Mouse (Mus musculus): Measurements from ENCODE around the gene Mtfr1l. TPM values are rescaled to one million over a fixed set of nuclear protein-coding genes. Genes with fewer than 3 reads are reported as not detected.

The Mtfr1l gene
- total RNA-seq, 2 experiments from 2014 or later, result 123 to 134 TPM

GRCm38 (mm10) chr4:134558570-134559113 is 23.5 kb upstream of the Mtfr1l start:
- DNase-seq (ENCODE audit: low spot score in 2 of 2), result no peak

GRCm38 (mm10) chr4:134557626-134558249 is 22.6 kb upstream of the Mtfr1l start:
- no peak for DNase-seq (ENCODE audit: low spot score in 2 of 2)

GRCm38 (mm10) chr4:134555956-134556580 is 20.9 kb upstream of the Mtfr1l start:
- DNase-seq (ENCODE audit: low spot score in 2 of 2), result no peak

GRCm38 (mm10) chr4:134553631-134554030 is 18.4 kb upstream of the Mtfr1l start:
- DNase-seq (ENCODE audit: low spot score in 2 of 2), result no peak

- peak; percentile 36 to 39 for DNase-seq (ENCODE audit: low spot score in 2 of 2)
Measured at GRCm38 (mm10) chr4:134551494-134552316, 16.5 kb upstream of the Mtfr1l start, which contains the start of gene Selenon. Selenon (minus strand) TSS chr4:134552166.

GRCm38 (mm10) chr4:134549899-134550298 is 14.7 kb upstream of the Mtfr1l start:
- no peak for DNase-seq (ENCODE audit: low spot score in 2 of 2)

- no peak for DNase-seq (ENCODE audit: low spot score in 2 of 2)
Measured at GRCm38 (mm10) chr4:134548169-134548938, 13.2 kb upstream of the Mtfr1l start.

- no peak for DNase-seq (ENCODE audit: low spot score in 2 of 2)
Measured at GRCm38 (mm10) chr4:134546814-134547705, 11.9 kb upstream of the Mtfr1l start.

GRCm38 (mm10) chr4:134543261-134543660 is 8.1 kb upstream of the Mtfr1l start:
- DNase-seq (ENCODE audit: low spot score in 2 of 2), result peak; percentile 87 to 94

GRCm38 (mm10) chr4:134542726-134543125 is 7.5 kb upstream of the Mtfr1l start:
- no peak for DNase-seq (ENCODE audit: low spot score in 2 of 2)

GRCm38 (mm10) chr4:134538997-134539580 is 3.9 kb upstream of the Mtfr1l start:
- no peak for DNase-seq (ENCODE audit: low spot score in 2 of 2)

GRCm38 (mm10) chr4:134535787-134536151 is 582 bp upstream of the Mtfr1l start:
- DNase-seq (ENCODE audit: low spot score in 2 of 2), result no peak

- peak in 1 of 2 experiments; percentile 47 for DNase-seq (ENCODE audit: low spot score in 2 of 2)
Measured at GRCm38 (mm10) chr4:134534124-134534886, 882 bp downstream of the Mtfr1l start.

- no peak for DNase-seq (ENCODE audit: low spot score in 2 of 2)
Measured at GRCm38 (mm10) chr4:134533421-134533820, 1.8 kb downstream of the Mtfr1l start.

GRCm38 (mm10) chr4:134532928-134533327 is 2.3 kb downstream of the Mtfr1l start:
- DNase-seq (ENCODE audit: low spot score in 2 of 2), result no peak

- DNase-seq (ENCODE audit: low spot score in 2 of 2), result no peak
Measured at GRCm38 (mm10) chr4:134526220-134526619, 9.0 kb downstream of the Mtfr1l start.

- DNase-seq (ENCODE audit: low spot score in 2 of 2), result no peak
Measured at GRCm38 (mm10) chr4:134525806-134526205, 9.4 kb downstream of the Mtfr1l start.

GRCm38 (mm10) chr4:134523447-134523846 is 11.7 kb downstream of the Mtfr1l start:
- no peak for DNase-seq (ENCODE audit: low spot score in 2 of 2)

- no peak for DNase-seq (ENCODE audit: low spot score in 2 of 2)
Measured at GRCm38 (mm10) chr4:134519281-134519680, 15.9 kb downstream of the Mtfr1l start.
